Mouse (Mus musculus) brain, embryonic 14.5 days (tissue): ENCODE data around the gene Zfp148.

ENCODE experiments used
- CTCF ChIP-seq: fragments of 200-500 bp; IDR thresholded peaks from 2 replicates; pipeline ENCODE4 v1.5.1; 2012; ENCODE audit warnings: inconsistent platforms, mild to moderate bottlenecking, moderate library complexity, borderline replicate concordance; ENCODE audit not compliant: insufficient read depth, insufficient read length; ENCODE audit errors: extremely low read depth
- POLR2A ChIP-seq: fragments of 200-500 bp; IDR thresholded peaks from 2 replicates; pipeline ENCODE4 v1.6.1; 2012; ENCODE audit warnings: mild to moderate bottlenecking, inconsistent platforms, borderline replicate concordance; ENCODE audit not compliant: poor library complexity, insufficient read depth, insufficient read length, severe bottlenecking; ENCODE audit errors: extremely low read depth

- no peak for TF ChIP-seq POLR2A
- TF ChIP-seq CTCF: no peak
Measured at GRCm38 (mm10) chr16:33508082-33508481, 127.4 kb downstream of the Zfp148 start.
